Mouse (Mus musculus): ENCODE results near the gene Gm9507.

- TF ChIP-seq CTCF (IDR thresholded peaks at IDR 0.05; ENCODE audit: borderline replicate concordance, insufficient read depth, low read length) (no peak), POLR2A (IDR thresholded peaks at IDR 0.05; ENCODE audit: low read depth, low read length) (no peak)
These were observed 16.7 kb downstream of the Gm9507 start, which contains the start of gene Gm9639 for GRCm38 (mm10) chr10:77794976-77795375.
